Mouse (Mus musculus): ENCODE measurements around the gene Traf6.

DNA sequence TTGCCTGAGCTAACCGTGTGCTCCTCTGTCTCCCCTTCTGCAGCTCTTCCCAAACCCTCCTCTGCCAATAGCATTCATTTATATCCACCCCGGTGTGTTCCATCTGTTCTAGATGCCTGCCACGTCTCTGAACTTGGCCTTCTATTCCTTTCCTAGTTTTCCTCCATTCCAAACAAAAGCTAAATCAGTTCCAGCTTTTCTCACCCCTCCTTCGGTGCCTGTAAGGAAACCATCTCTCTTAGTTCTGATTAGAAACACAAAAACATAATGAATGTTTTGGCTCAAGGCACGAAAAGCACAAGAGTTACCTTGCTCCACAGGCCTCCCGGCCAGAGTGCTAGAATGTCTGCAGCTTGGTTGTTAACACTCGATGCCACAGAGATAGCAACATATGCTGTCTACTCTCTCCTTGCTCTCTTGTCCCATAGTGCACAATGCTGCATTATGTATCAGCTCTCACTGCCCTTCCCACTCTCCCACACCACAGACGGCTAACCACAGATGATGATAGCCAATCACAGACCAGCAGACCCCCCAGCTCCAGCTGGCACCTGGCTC is 29.0 kb upstream of the Traf6 start, which contains the start of the genes Rag1 and B230118H07Rik:
- no peak for TF ChIP-seq CTCF (IDR thresholded peaks at IDR 0.05; ENCODE audit: control insufficient read depth, insufficient read depth, insufficient replicate concordance, low read depth, low read length)
- TF ChIP-seq POLR2A (IDR thresholded peaks at IDR 0.05; ENCODE audit: control insufficient read depth, low read depth, low read length), result no peak
